In genomic region chr3:144531023-144531422, GRCm38 (mm10) we compare ENCODE assay signal across 9 mouse cellular contexts. TPM values are rescaled to one million over a fixed set of nuclear protein-coding genes. Genes with fewer than 3 reads are reported as not detected.
DNase-seq lines count a peak whose midpoint lies in the region; ATAC-seq lines count a peak whose summit lies in the region.
"Had no signal": no experiment of that assay in that cellular context is flagged by ENCODE, and none has a peak within 500 bp of the region (broad histone marks: within the 10 kb centered on the region; RNA-seq: fewer than 3 reads in every experiment).

No protein-coding gene starts in this region.

- no peak for DNase-seq in hindbrain, embryonic 10.5 days (ENCODE audit: low spot score)
- DNase-seq in A20 (ENCODE audit: low read depth, low spot score), result peak; percentile 50
- DNase-seq in cerebellum, adult 11 months, result peak; percentile 42
- no peak for DNase-seq in gastrocnemius, postnatal 10 days
- DNase-seq in urinary bladder, postnatal 4 days (ENCODE audit: low spot score in 2 of 2), result no peak

- no peak overlapping the region; the same call in 1 of the 2 replicates for H3K27ac ChIP-seq in hindbrain, embryonic 15.5 days (replicated peaks)
- no peak overlapping the region for H3K27ac ChIP-seq in hindbrain, embryonic 10.5 days
- H3K27ac ChIP-seq in intestine, embryonic 16.5 days (ENCODE audit: low read length), result no peak overlapping the region
- H3K27ac ChIP-seq: stomach, embryonic 15.5 days had no signal

- H3K27me3 ChIP-seq in hindbrain, embryonic 15.5 days, result no peaks in the 10 kb centered on the region
- no peaks in the 10 kb centered on the region for H3K27me3 ChIP-seq in hindbrain, embryonic 10.5 days (ENCODE audit: insufficient read depth, poor library complexity, severe bottlenecking)
- no peaks in the 10 kb centered on the region for H3K27me3 ChIP-seq in intestine, embryonic 16.5 days (replicated peaks; ENCODE audit: control insufficient read depth, insufficient read depth, low read length)
- H3K27me3 ChIP-seq: stomach, embryonic 15.5 days had no signal

- H3K9me3 ChIP-seq in hindbrain, embryonic 15.5 days, result no peaks in the 10 kb centered on the region
- H3K9me3 ChIP-seq in hindbrain, embryonic 10.5 days, result no peaks in the 10 kb centered on the region
- H3K9me3 ChIP-seq in intestine, embryonic 16.5 days (ENCODE audit: control insufficient read depth, low read length), result no peaks in the 10 kb centered on the region
- H3K9me3 ChIP-seq: stomach, embryonic 15.5 days had no signal

- H3K36me3 ChIP-seq in hindbrain, embryonic 15.5 days, result no peaks in the 10 kb centered on the region
- no peaks in the 10 kb centered on the region for H3K36me3 ChIP-seq in hindbrain, embryonic 10.5 days
- no peaks in the 10 kb centered on the region for H3K36me3 ChIP-seq in intestine, embryonic 16.5 days (ENCODE audit: control insufficient read depth, insufficient read depth, low read length)
- H3K36me3 ChIP-seq: stomach, embryonic 15.5 days had no signal

- 37% methylated on average over 5 of the region's 5 CpGs for WGBS in hindbrain, embryonic 15.5 days
- WGBS in hindbrain, embryonic 10.5 days, result 71% methylated on average over 5 of the region's 5 CpGs
- WGBS in intestine, embryonic 16.5 days, result 39% methylated on average over 5 of the region's 5 CpGs

- peak overlapping the region; percentile 13; the same call in 1 of the 2 replicates for H3K4me2 ChIP-seq in hindbrain, embryonic 15.5 days
- no peak overlapping the region for H3K4me2 ChIP-seq in intestine, embryonic 16.5 days (ENCODE audit: low read depth, low read length)
- H3K4me2 ChIP-seq: stomach, embryonic 15.5 days had no signal

- no peak overlapping the region for H3K4me3 ChIP-seq in hindbrain, embryonic 15.5 days
- H3K4me3 ChIP-seq in hindbrain, embryonic 10.5 days, result no peak overlapping the region
- H3K4me3 ChIP-seq in intestine, embryonic 16.5 days (ENCODE audit: low read length), result no peak overlapping the region
- H3K4me3 ChIP-seq: stomach, embryonic 15.5 days had no signal

- H3K4me1 ChIP-seq in hindbrain, embryonic 15.5 days (replicated peaks), result peaks cover 15% of the 10 kb centered on the region
- peaks cover 17% of the 10 kb centered on the region for H3K4me1 ChIP-seq in hindbrain, embryonic 10.5 days (replicated peaks)
- H3K4me1 ChIP-seq in intestine, embryonic 16.5 days (ENCODE audit: control insufficient read depth, insufficient read depth, low read length), result 0 out of 2 replicates have a peak, but pooled peaks cover 7% of the 10 kb centered on the region

- H3K9ac ChIP-seq in hindbrain, embryonic 15.5 days, result no peak overlapping the region
- peak overlapping the region; percentile 30; the same call in 1 of the 2 replicates for H3K9ac ChIP-seq in intestine, embryonic 16.5 days (ENCODE audit: low read depth, low read length)
- H3K9ac ChIP-seq: stomach, embryonic 15.5 days had no signal

- ATAC-seq in hindbrain, embryonic 15.5 days (ENCODE audit: low FRiP score, low read depth), result no peak
- peak; percentile 48 for ATAC-seq in intestine, embryonic 16.5 days
- ATAC-seq in erythroblast, adult 5-6 weeks (replicated peaks; ENCODE audit: low FRiP score, poor library complexity, severe bottlenecking), result no peak

RNA-seq across cellular contexts. Expression of gene Hs2st1, which starts 39.0 kb away (rescaled TPM):
- polyA plus RNA-seq in hindbrain, embryonic 15.5 days (2015; fragmentation: Nextera tagmentation; extraction: Ambion mirVana), result 14.4 and 14.6 TPM in 2 replicates
- polyA plus RNA-seq in hindbrain, embryonic 10.5 days (2016; fragmentation: Nextera tagmentation; extraction: Ambion mirVana), result 12.6 and 13.3 TPM in 2 replicates
- polyA plus RNA-seq in intestine, embryonic 16.5 days (2015; fragmentation: Nextera tagmentation; extraction: Ambion mirVana), result 6.2 and 6.4 TPM in 2 replicates
- 10 to 100 TPM; 22.0 to 27.4 TPM for total RNA-seq in gastrocnemius, postnatal 10 days (2021)
- 2.9 and 3.5 TPM in 2 replicates for total RNA-seq in erythroblast, adult 5-6 weeks (2015; ENCODE audit: low replicate concordance)
- total RNA-seq in erythroblast, adult 5-6 weeks (2017; ENCODE audit: low replicate concordance), result 0.85 and 4.9 TPM in 2 replicates

RNA-seq across cellular contexts. Expression of gene Selenof, which starts 39.1 kb away (rescaled TPM):
- 541 and 556 TPM in 2 replicates for polyA plus RNA-seq in hindbrain, embryonic 15.5 days (2015; fragmentation: Nextera tagmentation; extraction: Ambion mirVana)
- 484 and 487 TPM in 2 replicates for polyA plus RNA-seq in hindbrain, embryonic 10.5 days (2016; fragmentation: Nextera tagmentation; extraction: Ambion mirVana)
- 597 and 626 TPM in 2 replicates for polyA plus RNA-seq in intestine, embryonic 16.5 days (2015; fragmentation: Nextera tagmentation; extraction: Ambion mirVana)
- 100 to 1,000 TPM; 197 to 208 TPM for total RNA-seq in gastrocnemius, postnatal 10 days (2021)
- total RNA-seq in erythroblast, adult 5-6 weeks (2015; ENCODE audit: low replicate concordance), result 150 and 206 TPM in 2 replicates
- 217 and 219 TPM in 2 replicates for total RNA-seq in erythroblast, adult 5-6 weeks (2017; ENCODE audit: low replicate concordance)

Comparison
In these comparisons a context has a peak if more than half of its experiments do, and no peak if none do; other contexts are left out.
1. DNase-seq: peak in A20 (single experiment) and cerebellum, adult 11 months (single experiment); none in hindbrain, embryonic 10.5 days (single experiment), gastrocnemius, postnatal 10 days (single experiment) and urinary bladder, postnatal 4 days (0 of 2).